Comparison of ENCODE assay signal across 8 mouse cellular contexts in genomic region chr12:24831153-24831963, GRCm38 (mm10). TPM values are rescaled to one million over a fixed set of nuclear protein-coding genes. Genes with fewer than 3 reads are reported as not detected.
DNase-seq lines count a peak whose midpoint lies in the region; ATAC-seq and TF ChIP-seq lines count a peak whose summit lies in the region.

No protein-coding gene starts in this region.

- ATAC-seq in heart, embryonic 12.5 days (ENCODE audit: insufficient number of reproducible peaks, low FRiP score), result peak; percentile 97
- ATAC-seq in kidney, embryonic 16.5 days (ENCODE audit: low FRiP score, low TSS enrichment), result peak; percentile 100
- peak; percentile 88 for ATAC-seq in liver, embryonic 12.5 days
- ATAC-seq in neural tube, embryonic 12.5 days (ENCODE audit: low FRiP score, low read depth), result peak; percentile 99
- peak; percentile 97 for ATAC-seq in stomach, postnatal 0 days (ENCODE audit: low FRiP score, low TSS enrichment)

- peaks cover 15% of the 10 kb centered on the region for H3K27me3 ChIP-seq in erythroblast, embryonic 14.5 days (ENCODE audit: control insufficient read depth)
- no peaks in the 10 kb centered on the region for H3K27me3 ChIP-seq in heart, embryonic 12.5 days (replicated peaks)
- H3K27me3 ChIP-seq in kidney, embryonic 16.5 days (ENCODE audit: insufficient read depth, low read length), result no peaks in the 10 kb centered on the region
- 0 out of 2 replicates have a peak, but pooled peaks cover 26% of the 10 kb centered on the region for H3K27me3 ChIP-seq in liver, embryonic 12.5 days (replicated peaks)
- no peaks in the 10 kb centered on the region for H3K27me3 ChIP-seq in neural tube, embryonic 12.5 days (replicated peaks)
- no peaks in the 10 kb centered on the region for H3K27me3 ChIP-seq in stomach, postnatal 0 days (ENCODE audit: control insufficient read depth, insufficient read depth, low read length)

- peak; percentile 80 for DNase-seq in CD4-positive, CD25-positive, alpha-beta regulatory T cell, adult 2 months (ENCODE audit: low read depth, low spot score)
- peak; percentile 98 for DNase-seq in brain, embryonic 18.5 days (ENCODE audit: low read depth, low spot score)
- peak; percentile 89 for DNase-seq in stomach, postnatal 0 days (ENCODE audit: low spot score)

- H3K4me3 ChIP-seq in erythroblast, embryonic 14.5 days (replicated peaks), result peak overlapping the region; percentile 70
- H3K4me3 ChIP-seq in heart, embryonic 12.5 days, result peak overlapping the region; percentile 89
- peak overlapping the region; percentile 88 for H3K4me3 ChIP-seq in kidney, embryonic 16.5 days (ENCODE audit: low read length)
- H3K4me3 ChIP-seq in liver, embryonic 12.5 days, result peak overlapping the region; percentile 85
- H3K4me3 ChIP-seq in neural tube, embryonic 12.5 days, result peak overlapping the region; percentile 95
- H3K4me3 ChIP-seq in stomach, postnatal 0 days (ENCODE audit: low read depth, low read length), result peak overlapping the region; percentile 85

- H3K9ac ChIP-seq in heart, embryonic 12.5 days, result peak overlapping the region; percentile 93
- peak overlapping the region; percentile 96 for H3K9ac ChIP-seq in kidney, embryonic 16.5 days (replicated peaks; ENCODE audit: low read length)
- H3K9ac ChIP-seq in liver, embryonic 12.5 days, result peak overlapping the region; percentile 84
- peak overlapping the region; percentile 94 for H3K9ac ChIP-seq in neural tube, embryonic 12.5 days
- peak overlapping the region; percentile 88 for H3K9ac ChIP-seq in stomach, postnatal 0 days (ENCODE audit: low read length)

- peaks cover 46% of the 10 kb centered on the region for H3K4me1 ChIP-seq in erythroblast, embryonic 14.5 days (ENCODE audit: control insufficient read depth)
- peaks cover 27% of the 10 kb centered on the region for H3K4me1 ChIP-seq in heart, embryonic 12.5 days (replicated peaks)
- H3K4me1 ChIP-seq in kidney, embryonic 16.5 days (ENCODE audit: insufficient read depth, low read length), result peaks cover 27% of the 10 kb centered on the region
- H3K4me1 ChIP-seq in liver, embryonic 12.5 days, result peaks cover 38% of the 10 kb centered on the region
- peaks cover 26% of the 10 kb centered on the region for H3K4me1 ChIP-seq in neural tube, embryonic 12.5 days
- H3K4me1 ChIP-seq in stomach, postnatal 0 days (replicated peaks; ENCODE audit: control insufficient read depth, insufficient read depth), result 0 out of 2 replicates have a peak, but pooled peaks cover 3% of the 10 kb centered on the region

- peak; percentile 68 for TF ChIP-seq EP300 in stomach, postnatal 0 days (optimal IDR thresholded peaks at IDR 0.05)

- peak; percentile 61 for TF ChIP-seq CTCF in stomach, postnatal 0 days (IDR thresholded peaks at IDR 0.05; ENCODE audit: low read depth)

- peak overlapping the region; percentile 78 for H3K27ac ChIP-seq in heart, embryonic 12.5 days (ENCODE audit: poor library complexity, severe bottlenecking)
- peak overlapping the region; percentile 90 for H3K27ac ChIP-seq in kidney, embryonic 16.5 days (ENCODE audit: low read length)
- peak overlapping the region; percentile 62 for H3K27ac ChIP-seq in liver, embryonic 12.5 days
- peak overlapping the region; percentile 92 for H3K27ac ChIP-seq in neural tube, embryonic 12.5 days
- H3K27ac ChIP-seq in stomach, postnatal 0 days (replicated peaks), result peak overlapping the region; percentile 90

- H3K9me3 ChIP-seq in erythroblast, embryonic 14.5 days (ENCODE audit: control insufficient read depth, low read length), result no peaks in the 10 kb centered on the region
- no peaks in the 10 kb centered on the region for H3K9me3 ChIP-seq in heart, embryonic 12.5 days (replicated peaks)
- no peaks in the 10 kb centered on the region for H3K9me3 ChIP-seq in kidney, embryonic 16.5 days (ENCODE audit: low read length)
- no peaks in the 10 kb centered on the region for H3K9me3 ChIP-seq in liver, embryonic 12.5 days (replicated peaks)
- H3K9me3 ChIP-seq in neural tube, embryonic 12.5 days, result no peaks in the 10 kb centered on the region
- H3K9me3 ChIP-seq in stomach, postnatal 0 days (ENCODE audit: control insufficient read depth, low read length), result no peaks in the 10 kb centered on the region

- under 1% methylated on average over 95 of the region's 95 CpGs for WGBS in heart, embryonic 12.5 days
- under 1% methylated on average over 73 of the region's 95 CpGs for WGBS in kidney, embryonic 16.5 days
- WGBS in liver, embryonic 12.5 days (ENCODE audit: insufficient replicate concordance), result under 1% methylated on average over 92 of the region's 95 CpGs
- under 1% methylated on average over 94 of the region's 95 CpGs for WGBS in neural tube, embryonic 12.5 days
- WGBS in stomach, postnatal 0 days, result under 1% methylated on average over 31 of the region's 95 CpGs

- H3K36me3 ChIP-seq in erythroblast, embryonic 14.5 days (ENCODE audit: control insufficient read depth), result peaks cover 5% of the 10 kb centered on the region; the same call in 1 of the 2 replicates
- H3K36me3 ChIP-seq in heart, embryonic 12.5 days, result no peaks in the 10 kb centered on the region
- no peaks in the 10 kb centered on the region for H3K36me3 ChIP-seq in kidney, embryonic 16.5 days (ENCODE audit: insufficient read depth, low read length)
- H3K36me3 ChIP-seq in liver, embryonic 12.5 days, result no peaks in the 10 kb centered on the region
- no peaks in the 10 kb centered on the region for H3K36me3 ChIP-seq in neural tube, embryonic 12.5 days
- H3K36me3 ChIP-seq in stomach, postnatal 0 days (ENCODE audit: control insufficient read depth, insufficient read depth, low read length), result no peaks in the 10 kb centered on the region

- peak overlapping the region; percentile 72 for H3K4me2 ChIP-seq in heart, embryonic 12.5 days
- H3K4me2 ChIP-seq in kidney, embryonic 16.5 days (replicated peaks; ENCODE audit: low read depth, low read length), result peak overlapping the region; percentile 91
- H3K4me2 ChIP-seq in liver, embryonic 12.5 days, result peak overlapping the region; percentile 92
- H3K4me2 ChIP-seq in neural tube, embryonic 12.5 days (replicated peaks), result peak overlapping the region; percentile 78
- H3K4me2 ChIP-seq in stomach, postnatal 0 days (replicated peaks; ENCODE audit: low read depth), result peak overlapping the region; percentile 77

RNA-seq across cellular contexts. Expression of gene Mboat2, which starts 0.7 kb away (rescaled TPM):
- 0.60 and 0.78 TPM in 2 replicates for polyA plus RNA-seq in erythroblast, embryonic 14.5 days (2012)
- 35.8 and 37.1 TPM in 2 replicates for polyA plus RNA-seq in heart, embryonic 12.5 days (2016; fragmentation: Nextera tagmentation; extraction: Ambion mirVana)
- 44.7 and 44.9 TPM in 2 replicates for polyA plus RNA-seq in kidney, embryonic 16.5 days (2015; fragmentation: Nextera tagmentation; extraction: Ambion mirVana)
- polyA plus RNA-seq in liver, embryonic 12.5 days (2016; fragmentation: Nextera tagmentation; extraction: Ambion mirVana), result 8.5 and 8.6 TPM in 2 replicates
- 56.9 and 62.1 TPM in 2 replicates for polyA plus RNA-seq in neural tube, embryonic 12.5 days (2016; fragmentation: Nextera tagmentation; extraction: Ambion mirVana)
- 91.8 and 96.2 TPM in 2 replicates for polyA plus RNA-seq in stomach, postnatal 0 days (2015; fragmentation: Nextera tagmentation; extraction: Ambion mirVana)

Comparison
In these comparisons a context has a peak if more than half of its experiments do, and no peak if none do; other contexts are left out.
1. Peak in every context shown above with its lines: DNase-seq, ATAC-seq, H3K4me3 ChIP-seq and H3K27ac ChIP-seq.